Mouse (Mus musculus) limb, embryonic 11.5 days (tissue): ENCODE results near the gene Clip2. TPM values are rescaled to one million over a fixed set of nuclear protein-coding genes. Genes with fewer than 3 reads are reported as not detected.

Experiments used
- ATAC-seq: fragments of 200-750 bp; cut with Nextera tagmentation; 2 replicates; pipeline ENCODE4 v1.8.0; 2017; ENCODE audit warnings: low read depth; ENCODE audit not compliant: insufficient number of reproducible peaks, low FRiP score, low TSS enrichment
- DNase-seq: peaks from one replicate; pipeline ENCODE4 v3.0.0-alpha.2; 2015; ENCODE audit warnings: low spot score
- H3K27ac ChIP-seq: fragments of 300-500 bp; sonication (generic); replicated peaks from 2 replicates; pipeline ENCODE4 v1.5.1; 2014; ENCODE audit warnings: low read depth, mild to moderate bottlenecking, low read length
- H3K27me3 ChIP-seq: fragments of 300-500 bp; sonication (generic); 2 replicates; pipeline ENCODE4 v1.6.1; 2014; ENCODE audit warnings: mild to moderate bottlenecking, low read length, mixed read lengths; ENCODE audit not compliant: control insufficient read depth, insufficient read depth
- H3K36me3 ChIP-seq: fragments of 300-500 bp; sonication (generic); 2 replicates; pipeline ENCODE4 v1.6.1; 2014; ENCODE audit warnings: mild to moderate bottlenecking, low read length, moderate library complexity, mixed read lengths; ENCODE audit not compliant: control insufficient read depth, insufficient read depth
- H3K4me1 ChIP-seq: fragments of 300-500 bp; sonication (generic); 2 replicates; pipeline ENCODE4 v1.6.1; 2014; ENCODE audit warnings: low read length, mixed read lengths; ENCODE audit not compliant: control insufficient read depth, insufficient read depth
- H3K4me2 ChIP-seq: fragments of 300-500 bp; sonication (generic); 2 replicates; pipeline ENCODE4 v1.6.1; 2014; ENCODE audit warnings: low read depth, mild to moderate bottlenecking, moderate library complexity; ENCODE audit not compliant: severe bottlenecking
- H3K4me3 ChIP-seq: fragments of 300-500 bp; sonication (generic); 2 replicates; pipeline ENCODE4 v1.5.1; 2014; ENCODE audit warnings: low read depth, low read length
- H3K9ac ChIP-seq: fragments of 300-500 bp; sonication (generic); 2 replicates; pipeline ENCODE4 v1.6.1; 2014; ENCODE audit warnings: mild to moderate bottlenecking, low read length
- H3K9me3 ChIP-seq: fragments of 300-500 bp; sonication (generic); 2 replicates; pipeline ENCODE4 v1.6.1; 2016; ENCODE audit warnings: low read length; ENCODE audit not compliant: control insufficient read depth
- WGBS: fragments of 180-500 bp; shearing (Covaris S2); extraction: QIAGEN DNeasy Blood & Tissue Kit; methylation state at CpG from one replicate; pipeline ENCODE4 v1.1.7; 2014; 5-methylcytosine and 5-hydroxymethylcytosine counted together
- polyA plus RNA-seq: library from polyadenylated mRNA; unstranded; fragments of >200 nt; fragmentation: Nextera tagmentation; extraction: Ambion mirVana; gene quantifications from 2 replicates; pipeline ENCODE4 v1.2.1, GENCODE M21; 2014

The Clip2 gene
- polyA plus RNA-seq, 1 experiment from 2014 or later, result 6.8 TPM

GRCm38 (mm10) chr5:134528488-134528887 lies 23.7 kb downstream of the Clip2 start:
- 45% methylated on average over 9 of the region's 9 CpGs for WGBS
- no peak overlapping the region for H3K27ac ChIP-seq
- H3K4me2 ChIP-seq, result no peak overlapping the region
- H3K4me3 ChIP-seq, result no peak overlapping the region
- H3K9me3 ChIP-seq, result no peaks in the 10 kb centered on the region
- H3K4me1 ChIP-seq, result no peaks in the 10 kb centered on the region
- H3K27me3 ChIP-seq, result no peaks in the 10 kb centered on the region
- H3K36me3 ChIP-seq, result peaks cover 2% of the 10 kb centered on the region; the same call in 1 of the 2 replicates
- no peak for DNase-seq
- no peak for ATAC-seq
- no peak overlapping the region for H3K9ac ChIP-seq

- ATAC-seq, result no peak
- Histone ChIP-seq H3K4me1 (no peaks in the 10 kb centered on the region), H3K27me3 (no peaks in the 10 kb centered on the region), H3K4me2 (no peak overlapping the region), H3K4me3 (no peak overlapping the region), H3K9me3 (no peaks in the 10 kb centered on the region), H3K9ac (no peak overlapping the region), H3K36me3 (peaks cover 9% of the 10 kb centered on the region; the same call in 1 of the 2 replicates), H3K27ac (no peak overlapping the region)
- 93% methylated on average over 15 of the region's 15 CpGs for WGBS
- DNase-seq, result no peak
Observed at GRCm38 (mm10) chr5:134525971-134526711, 26.1 kb downstream of the Clip2 start.

- Histone ChIP-seq H3K9ac (no peak overlapping the region), H3K27me3 (no peaks in the 10 kb centered on the region), H3K4me1 (no peaks in the 10 kb centered on the region), H3K27ac (no peak overlapping the region), H3K36me3 (peaks cover 15% of the 10 kb centered on the region), H3K4me3 (no peak overlapping the region), H3K4me2 (no peak overlapping the region), H3K9me3 (no peaks in the 10 kb centered on the region)
- DNase-seq (no peak), ATAC-seq (no peak)
- 87% methylated on average over 5 of the region's 5 CpGs for WGBS
Observed at GRCm38 (mm10) chr5:134523728-134524127, 28.5 kb downstream of the Clip2 start.

- ATAC-seq (peak; percentile 35; the same call in 1 of the 2 replicates), DNase-seq (no peak)
- Histone ChIP-seq H3K27ac (no peak overlapping the region), H3K36me3 (peaks cover 18% of the 10 kb centered on the region), H3K4me3 (no peak overlapping the region), H3K4me2 (no peak overlapping the region), H3K4me1 (no peaks in the 10 kb centered on the region), H3K27me3 (no peaks in the 10 kb centered on the region), H3K9ac (no peak overlapping the region), H3K9me3 (no peaks in the 10 kb centered on the region)
- WGBS, result 90% methylated on average over 26 of the region's 26 CpGs
Observed at GRCm38 (mm10) chr5:134522524-134522923, 29.7 kb downstream of the Clip2 start.

GRCm38 (mm10) chr5:134521806-134522205 lies 30.4 kb downstream of the Clip2 start:
- Histone ChIP-seq H3K4me3 (no peak overlapping the region), H3K4me2 (no peak overlapping the region), H3K36me3 (peaks cover 20% of the 10 kb centered on the region), H3K9me3 (no peaks in the 10 kb centered on the region), H3K9ac (no peak overlapping the region), H3K27me3 (no peaks in the 10 kb centered on the region), H3K4me1 (no peaks in the 10 kb centered on the region), H3K27ac (no peak overlapping the region)
- WGBS, result 94% methylated on average over 7 of the region's 7 CpGs
- no peak for ATAC-seq
- DNase-seq, result no peak

- no peaks in the 10 kb centered on the region for H3K9me3 ChIP-seq
- H3K36me3 ChIP-seq, result peaks cover 26% of the 10 kb centered on the region
- no peaks in the 10 kb centered on the region for H3K4me1 ChIP-seq
- no peak overlapping the region for H3K9ac ChIP-seq
- ATAC-seq (no peak), DNase-seq (no peak)
- no peaks in the 10 kb centered on the region for H3K27me3 ChIP-seq
- H3K27ac ChIP-seq, result no peak overlapping the region
- WGBS, result 91% methylated on average over 2 of the region's 2 CpGs
- no peak overlapping the region for H3K4me3 ChIP-seq
- H3K4me2 ChIP-seq, result no peak overlapping the region
Observed at GRCm38 (mm10) chr5:134521131-134521530, 31.1 kb downstream of the Clip2 start.

GRCm38 (mm10) chr5:134520120-134520519 lies 32.1 kb downstream of the Clip2 start:
- DNase-seq (no peak), ATAC-seq (no peak)
- Histone ChIP-seq H3K4me1 (no peaks in the 10 kb centered on the region), H3K4me2 (no peak overlapping the region), H3K27ac (no peak overlapping the region), H3K36me3 (peaks cover 29% of the 10 kb centered on the region), H3K4me3 (no peak overlapping the region), H3K9me3 (no peaks in the 10 kb centered on the region), H3K27me3 (no peaks in the 10 kb centered on the region), H3K9ac (no peak overlapping the region)
- 98% methylated on average over 4 of the region's 4 CpGs for WGBS

GRCm38 (mm10) chr5:134519471-134519870 lies 32.8 kb downstream of the Clip2 start:
- H3K27me3 ChIP-seq, result no peaks in the 10 kb centered on the region
- H3K9ac ChIP-seq, result no peak overlapping the region
- no peaks in the 10 kb centered on the region for H3K4me1 ChIP-seq
- no peak overlapping the region for H3K27ac ChIP-seq
- no peaks in the 10 kb centered on the region for H3K9me3 ChIP-seq
- ATAC-seq, result no peak
- H3K36me3 ChIP-seq, result peaks cover 34% of the 10 kb centered on the region
- H3K4me3 ChIP-seq, result no peak overlapping the region
- 81% methylated on average over 5 of the region's 5 CpGs for WGBS
- H3K4me2 ChIP-seq, result no peak overlapping the region
- no peak for DNase-seq

- Histone ChIP-seq H3K9me3 (no peaks in the 10 kb centered on the region), H3K4me1 (no peaks in the 10 kb centered on the region), H3K27me3 (no peaks in the 10 kb centered on the region), H3K9ac (no peak overlapping the region), H3K4me3 (no peak overlapping the region), H3K27ac (no peak overlapping the region), H3K4me2 (no peak overlapping the region), H3K36me3 (peaks cover 33% of the 10 kb centered on the region; the same call in 1 of the 2 replicates)
- 87% methylated on average over 5 of the region's 5 CpGs for WGBS
- ATAC-seq, result no peak
- DNase-seq, result no peak
Observed at GRCm38 (mm10) chr5:134512086-134512485, 40.1 kb downstream of the Clip2 start.
